Mouse (Mus musculus) urinary bladder, adult 2 months (tissue): ENCODE data around the gene Olfr279. TPM values are rescaled to one million over a fixed set of nuclear protein-coding genes. Genes with fewer than 3 reads are reported as not detected.

Source experiments
- DNase-seq: peaks from one replicate; pipeline ENCODE4 v3.0.0; 2022; ENCODE audit warnings: low spot score
- polyA plus RNA-seq: library from polyadenylated mRNA; depleted of rRNA; stranded (reverse); fragments of >200 nt; gene quantifications from 2 replicates; pipeline ENCODE4 v1.2.3, GENCODE M21; 2012; rRNA removed

Gene Olfr279
- not detected in 2 replicates for polyA plus RNA-seq

- DNase-seq: no peak
Measured at GRCm38 (mm10) chr15:98492102-98492501, at the start of gene Olfr279. Gene Olfr279 (plus strand): TSS chr15:98492402.

GRCm38 (mm10) chr15:98444561-98444960 lies 47.6 kb upstream of the Olfr279 start:
- no peak for DNase-seq

GRCm38 (mm10) chr15:98448521-98448920 lies 43.7 kb upstream of the Olfr279 start:
- no peak for DNase-seq

- no peak for DNase-seq
Measured at GRCm38 (mm10) chr15:98452288-98452687, 39.9 kb upstream of the Olfr279 start, which contains the start of gene Olfr281. Gene Olfr281 (plus strand): TSS chr15:98452588.

GRCm38 (mm10) chr15:98469596-98469995 lies 22.6 kb upstream of the Olfr279 start, which contains the start of gene OR5BS1P:
Gene OR5BS1P (plus strand): TSS chr15:98469896.
- DNase-seq: no peak

- no peak for DNase-seq
Measured at GRCm38 (mm10) chr15:98471539-98471938, 20.7 kb upstream of the Olfr279 start.

- no peak for DNase-seq
Measured at GRCm38 (mm10) chr15:98474958-98475357, 17.2 kb upstream of the Olfr279 start.

GRCm38 (mm10) chr15:98475382-98475781 lies 16.8 kb upstream of the Olfr279 start:
- no peak for DNase-seq

- DNase-seq: no peak
Measured at GRCm38 (mm10) chr15:98476281-98476680, 15.9 kb upstream of the Olfr279 start.

- no peak for DNase-seq
Measured at GRCm38 (mm10) chr15:98479568-98480102, 12.6 kb upstream of the Olfr279 start.

- DNase-seq: no peak
Measured at GRCm38 (mm10) chr15:98482701-98483100, 9.5 kb upstream of the Olfr279 start, which contains the start of gene Lalba. Gene Lalba (minus strand): TSS chr15:98482721.

- DNase-seq: no peak
Measured at GRCm38 (mm10) chr15:98483907-98484886, 8.0 kb upstream of the Olfr279 start.

GRCm38 (mm10) chr15:98486433-98487021 lies 5.7 kb upstream of the Olfr279 start:
- no peak for DNase-seq

GRCm38 (mm10) chr15:98491332-98491731 lies 870 bp upstream of the Olfr279 start:
- DNase-seq: no peak

- DNase-seq: no peak
Measured at GRCm38 (mm10) chr15:98497631-98498030, 5.4 kb downstream of the Olfr279 start.

GRCm38 (mm10) chr15:98503317-98503716 lies 11.1 kb downstream of the Olfr279 start:
- DNase-seq: no peak

GRCm38 (mm10) chr15:98504514-98504913 lies 12.3 kb downstream of the Olfr279 start:
- peak; percentile 43 for DNase-seq

GRCm38 (mm10) chr15:98506253-98506957 lies 14.2 kb downstream of the Olfr279 start:
- DNase-seq: no peak

- DNase-seq: no peak
Measured at GRCm38 (mm10) chr15:98507321-98507720, 15.1 kb downstream of the Olfr279 start.

GRCm38 (mm10) chr15:98509387-98509786 lies 17.2 kb downstream of the Olfr279 start:
- DNase-seq: no peak
